Mouse (Mus musculus) right cerebral cortex, postnatal 36 days (tissue): ENCODE data around the gene Pglyrp1.
"Not testable (repeated sequence)": the region's sequence is repeated elsewhere in the genome, so short reads cannot be mapped to it uniquely, and the experiment has no call there.

ENCODE experiments used
- DNase-seq, 2 experiments: peaks; one replicate each; pipeline ENCODE4 v3.0.0; 2022; ENCODE audit warnings: low spot score in 2 of 2, mixed read lengths in 1 of 2

Gene Pglyrp1

DNA sequence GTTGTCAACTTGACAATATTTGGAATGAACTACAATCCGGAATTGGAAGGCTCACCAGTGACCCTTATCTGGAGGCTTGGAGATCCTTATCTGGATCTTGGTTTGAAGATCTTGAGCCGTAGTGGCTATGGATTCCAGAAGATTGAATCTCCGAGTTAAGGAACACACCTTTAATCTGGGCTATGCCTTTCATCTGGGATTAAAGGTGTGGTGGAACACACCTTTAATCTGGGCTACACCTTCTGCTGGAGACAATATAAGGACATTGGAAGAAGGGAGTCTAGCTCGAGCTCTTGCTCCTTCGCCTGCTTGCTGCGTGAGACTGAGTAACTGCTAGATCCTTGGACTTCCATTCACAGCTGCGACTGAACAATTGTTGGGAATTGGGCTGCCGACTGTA, at the start of gene Pglyrp1:
TSS of gene Pglyrp1 (plus strand) at position 301 of the 400 bp plus-strand sequence.
- not testable (repeated sequence) for DNase-seq

DNA sequence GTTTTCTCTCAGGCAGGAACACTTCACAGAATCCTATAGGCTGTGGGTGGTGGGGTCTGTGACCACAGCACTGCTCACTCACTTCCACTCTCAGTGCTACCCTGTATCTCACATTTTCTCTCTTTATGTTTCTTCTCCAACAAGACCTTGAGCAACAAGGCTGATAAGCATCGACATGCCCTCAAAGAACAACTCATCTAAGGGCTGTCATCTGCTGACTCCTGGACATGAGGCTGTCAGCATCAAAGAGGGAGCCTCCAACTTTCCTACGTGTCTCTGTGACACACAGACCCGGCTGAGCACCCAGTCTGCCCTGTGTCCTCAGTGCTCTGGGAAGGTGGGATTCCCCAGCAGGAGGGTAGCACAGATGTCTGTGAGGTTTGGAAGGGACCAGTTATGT, 49.6 kb upstream of the Pglyrp1 start, which contains the start of gene Psg17:
TSS of gene Psg17 (minus strand) at position 101 of the 400 bp plus-strand sequence.
- DNase-seq, result no peak

DNA sequence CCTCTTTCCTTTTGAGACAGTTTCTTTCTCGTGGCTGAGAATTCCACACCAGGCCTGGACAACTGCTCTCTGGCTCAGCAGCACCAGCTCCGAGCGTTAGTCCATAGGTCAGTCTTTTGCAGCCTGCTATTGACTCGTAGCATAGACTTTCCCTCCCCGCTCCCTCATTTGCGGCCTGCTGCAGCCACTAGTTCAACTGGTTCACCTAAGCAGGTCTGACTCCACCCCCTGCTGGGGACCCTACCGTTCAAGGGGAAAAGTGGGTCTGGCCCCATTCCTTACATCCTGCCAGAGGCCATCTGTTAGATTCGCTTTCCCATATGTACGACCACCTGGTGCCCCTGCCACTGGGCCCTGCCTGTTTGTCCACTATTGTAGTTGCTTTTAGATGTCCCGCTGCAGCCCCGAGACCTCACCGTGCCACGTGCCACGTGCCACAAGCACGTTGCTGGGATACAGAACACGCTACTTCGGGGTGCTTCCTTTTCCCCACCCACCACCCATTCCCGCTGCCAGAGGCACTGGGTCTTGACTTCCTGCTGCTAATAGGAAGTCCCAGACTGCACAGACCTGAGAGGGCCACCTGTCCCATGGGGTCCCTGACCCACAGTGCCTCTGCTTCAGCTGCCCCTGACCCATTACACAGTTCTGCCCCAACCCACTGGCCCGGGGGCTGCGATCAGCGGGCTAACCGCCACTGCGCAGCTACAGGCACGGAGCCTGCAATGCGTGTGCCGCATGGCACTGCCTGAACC, 43.2 kb upstream of the Pglyrp1 start:
- no peak for DNase-seq

DNA sequence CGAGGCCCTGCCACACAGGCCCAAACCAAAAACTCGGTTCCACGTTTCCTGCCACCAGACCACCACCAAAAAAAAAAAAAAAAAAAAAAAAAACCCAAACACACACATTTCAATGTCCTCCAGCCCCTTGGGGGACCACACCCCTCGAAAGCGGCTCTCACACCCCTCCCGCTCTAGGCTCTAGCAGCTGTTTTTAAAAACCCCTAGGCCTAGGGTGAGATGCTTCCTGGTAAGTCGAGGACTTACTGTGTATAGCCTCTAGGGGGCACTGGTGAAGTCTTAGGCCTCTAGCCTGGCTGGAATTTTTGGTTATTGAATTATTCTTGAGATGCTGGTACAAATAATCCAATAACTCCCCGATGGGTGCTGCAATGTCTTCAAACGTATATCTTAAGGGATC, 42.5 kb upstream of the Pglyrp1 start:
- DNase-seq, result no peak

DNA sequence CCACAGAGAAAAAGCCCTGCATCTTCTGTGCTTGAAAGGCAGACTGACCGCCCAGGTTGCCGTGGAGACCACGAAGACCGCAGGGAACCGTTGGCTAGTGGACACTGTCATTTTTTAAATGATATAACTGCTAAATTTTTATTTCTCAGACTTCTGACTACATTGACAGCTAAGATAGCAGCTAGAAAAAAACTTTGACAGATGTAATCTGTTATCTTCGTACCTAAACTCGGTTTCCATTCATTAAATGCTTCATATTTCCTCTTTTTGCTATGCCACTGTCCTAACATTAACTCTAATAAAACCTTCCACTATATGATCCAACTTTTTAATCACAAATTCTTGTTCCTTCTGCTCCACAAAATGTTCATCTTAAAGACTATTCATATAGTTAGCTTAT, 41.6 kb upstream of the Pglyrp1 start:
- DNase-seq, result no peak

DNA sequence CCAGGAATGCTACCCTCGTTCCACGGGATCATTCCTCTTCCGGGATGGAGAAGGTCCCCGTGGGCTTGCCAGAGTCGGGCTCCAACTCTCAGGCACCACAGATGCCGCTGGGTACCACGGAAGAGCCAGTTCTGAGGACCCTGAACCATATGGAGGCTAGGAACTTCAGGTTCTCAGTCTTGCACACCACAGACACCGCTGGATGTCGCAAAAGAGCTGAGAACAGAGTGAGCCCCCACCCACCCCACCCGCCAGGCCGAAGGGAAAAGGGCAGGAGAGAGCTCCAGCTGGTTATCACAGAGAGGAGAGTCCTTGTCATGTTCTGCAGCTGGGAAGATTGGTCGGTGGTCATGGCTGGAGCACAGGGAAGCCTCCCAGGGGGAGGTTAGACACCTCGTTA, 38.8 kb upstream of the Pglyrp1 start:
- DNase-seq, result no peak

DNA sequence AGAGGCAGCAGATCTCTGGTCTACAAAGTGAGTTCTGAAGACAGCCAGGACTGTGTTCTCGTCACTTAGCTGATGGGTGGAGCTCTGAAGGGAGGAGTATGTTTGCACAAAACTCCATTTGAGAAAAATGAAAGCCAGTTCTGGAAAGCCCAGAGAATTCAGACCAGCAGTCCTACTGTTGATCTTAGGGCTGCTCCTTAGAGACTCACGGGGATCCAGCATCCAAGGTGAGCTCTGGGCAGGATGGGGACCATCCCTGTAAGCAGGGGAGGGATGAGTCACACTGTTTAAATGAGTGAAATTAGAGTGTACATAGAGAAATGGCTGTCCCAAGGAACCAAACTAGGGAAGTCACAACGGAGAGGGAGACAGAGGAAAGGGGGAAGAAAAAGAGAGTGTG, 31.3 kb upstream of the Pglyrp1 start, which contains the start of gene Mill2:
TSS of gene Mill2 (plus strand) at position 102 of the 400 bp plus-strand sequence.
- no peak for DNase-seq

DNA sequence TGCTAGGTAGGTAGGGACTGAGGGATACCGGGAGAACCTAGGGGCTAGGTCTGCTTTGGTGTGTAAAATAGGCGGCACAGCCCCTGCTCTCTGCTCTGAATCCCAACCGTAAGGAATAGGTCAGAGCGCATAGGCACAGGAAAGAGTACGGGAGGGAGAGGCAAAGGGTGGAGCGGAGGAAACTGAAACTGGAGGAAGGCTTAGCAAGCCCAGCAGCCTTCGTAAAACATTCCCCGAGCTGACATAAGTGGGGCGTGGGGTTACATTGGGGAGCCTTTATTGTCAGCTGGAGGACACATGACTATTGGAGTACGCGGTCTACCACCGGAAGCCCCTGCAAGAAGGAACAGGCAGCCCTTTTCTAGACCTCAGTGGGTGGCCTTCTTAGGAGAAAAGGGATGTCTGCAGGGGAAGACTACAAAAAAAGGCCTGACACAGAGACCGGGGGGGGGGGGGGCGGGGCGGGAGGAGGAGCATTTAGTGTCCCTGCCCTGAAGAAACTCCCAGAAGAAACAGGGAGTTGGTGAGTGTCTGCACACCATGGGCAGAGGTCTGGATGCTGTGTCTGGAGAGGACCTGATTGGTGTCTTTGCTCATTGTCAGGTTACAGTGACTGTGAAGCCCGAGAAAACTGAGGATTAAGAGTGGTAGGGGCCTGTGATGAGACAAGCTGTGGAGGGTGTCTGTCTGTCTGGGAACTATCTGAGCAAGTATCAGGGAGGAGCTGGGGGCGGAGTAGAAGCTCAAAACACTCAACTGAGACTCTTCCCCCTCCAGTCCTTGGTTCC, 30.6 kb upstream of the Pglyrp1 start:
- DNase-seq, result no peak

DNA sequence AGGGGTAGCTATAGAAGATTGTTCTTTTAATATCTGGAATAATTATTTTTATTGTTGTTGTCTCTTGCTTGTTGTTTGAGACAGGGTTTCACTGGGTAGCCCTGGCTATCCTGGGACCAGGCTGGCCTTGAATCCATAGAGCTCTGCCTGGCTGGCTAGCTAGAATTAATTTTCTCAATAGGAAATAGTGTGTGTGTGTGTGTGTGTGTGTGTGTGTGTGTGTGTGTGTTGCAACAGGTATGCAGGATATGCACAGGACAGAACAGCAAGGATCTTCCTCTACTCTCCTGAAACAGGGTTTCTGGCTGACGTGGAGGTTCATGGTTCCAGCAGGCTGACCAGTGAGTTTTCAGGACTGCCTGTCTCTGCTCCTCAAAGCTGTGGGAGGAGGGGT, 30.0 kb upstream of the Pglyrp1 start:
- no peak for DNase-seq

DNA sequence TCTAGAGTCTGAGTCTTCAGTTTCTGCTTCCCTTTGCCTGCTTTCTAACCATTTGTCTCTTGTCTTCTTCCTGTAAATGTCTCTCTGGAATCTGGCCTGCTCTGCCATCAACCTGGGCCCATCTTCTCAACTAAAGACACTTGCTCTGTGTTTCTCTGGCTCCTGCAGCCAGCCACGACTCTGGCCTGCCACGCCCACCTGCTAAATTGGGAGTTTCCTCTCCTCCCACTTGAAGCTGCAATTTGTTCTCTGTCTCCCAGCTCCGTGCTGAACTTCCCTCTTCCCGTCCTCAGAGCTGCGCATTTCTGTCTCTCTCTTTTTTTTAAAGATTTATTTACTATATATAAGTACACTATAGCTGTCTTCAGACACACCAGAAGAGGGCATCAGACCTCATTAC, 26.3 kb upstream of the Pglyrp1 start:
- DNase-seq, result no peak

DNA sequence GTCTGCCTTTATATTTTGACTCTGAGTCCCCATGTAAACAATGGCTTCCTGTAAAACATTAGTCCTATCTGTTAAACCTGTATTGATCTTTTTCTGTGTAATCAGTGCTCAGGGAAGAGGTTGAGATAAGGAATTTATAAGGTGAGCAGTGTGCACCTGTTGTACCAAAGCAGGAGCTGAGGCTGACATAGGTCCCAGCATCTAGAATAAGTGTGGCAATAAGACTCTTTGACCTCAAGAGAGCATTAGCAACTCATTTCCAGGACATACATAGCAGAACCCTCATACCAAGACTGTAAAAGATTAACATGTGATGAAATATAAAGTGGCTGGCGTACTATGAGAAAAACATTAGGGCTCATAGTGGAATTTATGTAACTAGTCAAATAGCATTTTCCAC, 22.7 kb upstream of the Pglyrp1 start:
- DNase-seq, result no peak

DNA sequence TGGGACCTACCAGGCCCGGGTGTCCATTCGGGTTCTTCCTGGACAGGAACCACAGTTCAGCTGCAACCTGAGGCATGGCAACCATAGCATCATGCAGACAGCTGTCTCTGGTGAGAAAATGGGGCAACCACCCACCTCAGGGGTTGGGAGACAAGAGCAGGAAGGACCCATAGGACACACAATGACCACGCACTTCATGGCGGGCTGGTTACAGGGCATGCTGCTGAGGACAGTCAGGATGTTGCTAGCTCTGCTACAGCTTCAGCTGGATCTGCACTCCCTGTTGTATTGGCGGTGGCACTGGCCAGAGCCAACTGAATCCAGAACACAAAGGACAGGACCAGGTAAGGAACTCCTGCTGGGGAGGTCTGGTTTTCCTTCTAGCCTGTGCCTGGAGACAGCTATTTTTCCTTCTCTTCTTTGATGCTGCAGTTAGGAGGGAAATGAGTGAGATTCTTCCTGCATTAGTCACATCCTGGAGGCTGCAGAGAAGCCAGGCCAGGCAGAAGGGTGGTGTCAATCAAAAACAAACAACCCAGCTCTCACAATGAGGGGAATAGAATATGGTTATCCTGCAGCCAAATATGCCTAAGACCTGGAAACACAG, 12.7 kb upstream of the Pglyrp1 start:
- no peak for DNase-seq

DNA sequence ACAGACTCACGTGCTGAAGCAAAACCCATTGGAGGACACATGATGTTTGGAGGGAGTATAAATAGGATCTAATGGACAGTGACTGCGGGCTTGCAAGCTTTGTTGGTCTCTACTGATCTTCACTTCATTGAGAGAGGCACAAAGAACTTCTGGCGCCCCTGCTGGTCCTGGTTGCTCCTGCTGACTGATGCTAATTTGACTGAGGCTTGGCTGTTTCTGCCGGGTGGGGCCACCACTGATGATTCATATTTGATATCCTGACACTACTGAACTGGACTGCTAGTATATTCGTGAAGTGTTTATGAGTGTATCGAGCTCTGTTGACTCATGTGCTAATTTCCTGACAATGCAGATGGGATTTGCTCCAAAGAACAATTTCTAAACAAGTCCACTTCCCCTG, 8.3 kb upstream of the Pglyrp1 start:
- DNase-seq, result no peak

DNA sequence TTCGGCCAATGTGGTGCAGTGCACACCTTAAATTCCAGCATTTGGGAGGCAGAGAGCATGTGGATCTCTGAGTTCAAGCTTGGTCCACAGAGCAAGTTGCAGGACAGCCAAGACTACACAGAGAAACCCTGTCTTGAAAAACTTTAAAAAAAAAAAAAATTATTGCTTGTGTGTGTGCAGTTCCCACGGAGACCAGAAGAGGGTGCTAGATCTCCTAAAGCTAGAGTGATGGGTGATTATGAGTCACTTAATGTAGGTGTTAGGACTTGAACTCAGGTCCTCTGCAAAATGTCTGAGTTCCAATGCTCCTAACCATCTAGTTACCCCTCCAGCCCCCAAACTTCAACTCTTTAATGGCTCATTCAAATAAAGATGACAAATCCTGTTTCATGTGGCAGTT, 2.6 kb upstream of the Pglyrp1 start:
- DNase-seq, result no peak

DNA sequence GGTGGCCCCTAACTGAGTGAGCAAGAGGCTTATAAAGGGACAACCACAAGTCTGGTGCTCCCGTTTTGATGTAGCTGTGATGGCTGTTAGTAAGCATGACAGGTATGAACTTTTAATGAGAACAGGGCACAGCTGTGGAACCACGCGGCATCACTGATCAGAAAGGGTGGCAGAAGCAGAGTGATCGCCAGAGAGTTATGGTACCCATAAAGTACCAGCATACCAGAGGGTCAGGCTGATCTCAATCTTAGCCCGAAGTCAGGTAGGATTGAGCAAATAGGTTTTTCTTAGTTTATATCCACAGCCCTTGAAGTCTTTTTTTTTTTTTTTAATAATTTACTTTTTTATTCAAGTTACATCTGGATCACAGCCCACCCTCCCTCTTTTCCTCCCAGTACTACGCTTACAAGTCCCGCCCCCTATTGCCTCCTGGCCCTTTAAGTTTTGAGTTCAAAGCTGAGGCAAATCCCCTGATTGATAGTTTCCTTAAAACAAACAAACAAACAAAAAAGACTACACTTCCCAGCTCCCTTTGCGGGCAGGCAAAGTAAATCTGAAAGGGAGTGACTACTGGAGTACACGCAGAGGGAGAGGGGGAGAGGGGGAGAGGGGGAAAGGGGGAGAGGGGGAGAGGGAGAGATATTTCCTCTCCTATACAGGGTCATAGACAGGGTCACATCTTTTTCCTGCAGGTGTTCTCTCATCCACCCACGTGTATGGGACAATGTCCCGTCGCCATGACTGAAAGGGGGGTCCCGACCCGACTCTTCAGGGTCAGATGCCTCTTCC, 1.1 kb downstream of the Pglyrp1 start:
- DNase-seq, result no peak

DNA sequence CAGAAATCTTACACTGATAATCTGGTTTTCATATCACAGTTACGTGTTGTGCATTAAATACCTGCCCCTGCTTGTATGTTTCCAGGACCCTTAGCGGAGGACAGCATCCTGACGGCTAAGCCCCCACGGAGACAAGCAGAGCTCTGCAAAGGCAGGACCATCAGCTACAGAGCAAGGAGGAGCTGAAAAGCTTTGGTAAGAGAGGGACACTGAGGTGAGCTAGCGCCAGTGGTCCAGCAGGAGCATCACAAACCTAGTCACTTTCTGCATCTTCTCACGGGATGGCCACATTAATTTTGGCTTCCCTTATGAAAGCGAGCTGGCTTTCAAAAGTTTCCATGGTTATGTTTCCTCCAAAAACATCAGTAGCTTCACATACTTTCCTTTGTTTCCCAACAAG, 1.7 kb downstream of the Pglyrp1 start:
- DNase-seq, result no peak

DNA sequence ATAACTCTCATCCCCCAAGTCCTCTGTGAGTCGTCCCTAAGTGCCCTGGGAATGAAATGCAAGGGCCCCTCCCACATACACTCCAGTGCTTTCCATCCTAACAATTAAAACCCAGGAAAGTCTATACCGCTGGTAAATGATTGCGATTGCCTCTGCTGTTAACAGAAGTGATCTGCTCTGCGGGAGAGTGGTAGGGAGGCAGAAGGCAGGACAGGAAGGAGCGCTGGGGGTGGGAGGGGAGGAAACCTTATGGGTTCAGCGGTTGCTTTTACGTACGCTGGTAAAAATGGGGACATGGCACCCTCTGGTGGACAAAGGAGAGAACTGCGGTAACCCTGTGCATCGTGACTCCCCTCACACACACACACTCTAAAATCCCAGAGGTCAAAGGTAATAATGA, 2.1 kb downstream of the Pglyrp1 start:
- peak in 1 of 2 experiments; percentile 44 for DNase-seq

DNA sequence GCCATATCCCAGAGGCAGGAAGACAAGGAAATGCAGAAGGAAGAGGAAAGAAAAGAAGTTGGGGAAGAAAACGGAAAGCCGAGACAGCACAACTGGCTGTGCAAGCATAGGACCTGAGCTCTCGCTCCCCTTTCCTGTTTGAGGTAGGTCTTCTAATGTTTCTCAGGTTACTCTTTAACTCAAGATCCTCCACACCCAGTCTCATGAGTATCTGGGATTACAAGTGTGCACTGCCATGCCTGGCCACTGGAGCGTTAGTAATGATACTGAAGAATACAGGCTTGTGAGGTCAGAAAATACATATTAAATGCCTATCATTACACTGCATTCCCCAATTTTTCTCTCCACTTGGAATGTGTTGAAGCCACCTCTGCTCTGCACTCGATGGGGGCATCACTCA, 4.2 kb downstream of the Pglyrp1 start:
- DNase-seq, result no peak

DNA sequence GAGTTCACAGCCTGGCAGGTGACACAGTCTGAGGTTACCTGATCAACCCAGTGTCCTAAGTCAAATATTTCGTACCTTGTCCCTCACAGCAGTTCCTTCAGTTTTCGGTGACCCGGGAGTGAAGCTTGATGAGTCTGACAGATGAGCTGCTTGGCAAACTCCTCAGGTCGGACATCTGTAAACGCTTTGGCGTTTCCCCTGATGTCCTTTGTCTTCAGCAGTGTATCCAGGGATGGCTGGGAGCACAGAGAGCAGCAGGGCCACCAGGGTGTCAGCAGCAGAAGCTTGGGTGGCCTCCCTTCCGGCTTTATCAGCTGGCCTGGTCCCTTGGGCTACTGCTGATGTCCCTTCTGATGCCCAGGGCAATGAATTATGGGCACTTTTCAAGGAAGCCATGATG, 7.6 kb downstream of the Pglyrp1 start:
- no peak for DNase-seq

DNA sequence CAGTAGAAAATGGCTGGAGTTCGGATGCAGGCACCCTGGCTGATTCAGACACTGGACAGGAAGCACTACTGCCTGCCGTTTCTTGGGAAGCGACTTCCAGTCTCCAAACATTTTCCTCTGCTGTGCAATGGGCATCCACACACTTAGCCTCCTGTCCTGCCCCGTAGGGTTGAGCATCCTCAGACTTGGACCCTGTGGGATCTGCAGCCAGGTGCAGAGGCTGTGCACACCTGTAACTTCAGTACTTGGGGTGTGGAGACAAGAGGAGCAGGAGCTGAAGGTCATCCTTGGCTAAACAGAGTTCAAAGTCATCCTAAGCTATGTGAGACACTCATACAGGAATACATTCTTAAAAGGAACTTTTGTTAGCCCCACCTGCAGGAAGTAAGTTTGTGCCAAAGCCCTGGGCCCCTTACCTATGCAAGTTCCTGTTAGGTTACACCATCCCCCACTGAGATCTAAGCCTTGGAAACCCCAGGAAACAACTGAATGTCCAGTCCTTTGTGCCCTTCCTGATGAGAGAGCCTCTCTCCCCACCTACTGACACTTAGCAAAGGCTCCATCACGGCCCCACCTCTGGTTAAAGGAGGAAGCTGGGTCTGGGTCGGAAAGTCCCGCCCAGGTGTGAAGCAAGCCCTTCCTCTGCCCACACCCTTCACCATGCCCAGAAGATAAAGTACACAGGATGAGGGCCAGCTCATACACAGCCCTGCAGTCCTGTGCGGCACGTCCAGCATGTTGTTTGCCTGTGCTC, 13.0 kb downstream of the Pglyrp1 start:
- DNase-seq, result no peak

DNA sequence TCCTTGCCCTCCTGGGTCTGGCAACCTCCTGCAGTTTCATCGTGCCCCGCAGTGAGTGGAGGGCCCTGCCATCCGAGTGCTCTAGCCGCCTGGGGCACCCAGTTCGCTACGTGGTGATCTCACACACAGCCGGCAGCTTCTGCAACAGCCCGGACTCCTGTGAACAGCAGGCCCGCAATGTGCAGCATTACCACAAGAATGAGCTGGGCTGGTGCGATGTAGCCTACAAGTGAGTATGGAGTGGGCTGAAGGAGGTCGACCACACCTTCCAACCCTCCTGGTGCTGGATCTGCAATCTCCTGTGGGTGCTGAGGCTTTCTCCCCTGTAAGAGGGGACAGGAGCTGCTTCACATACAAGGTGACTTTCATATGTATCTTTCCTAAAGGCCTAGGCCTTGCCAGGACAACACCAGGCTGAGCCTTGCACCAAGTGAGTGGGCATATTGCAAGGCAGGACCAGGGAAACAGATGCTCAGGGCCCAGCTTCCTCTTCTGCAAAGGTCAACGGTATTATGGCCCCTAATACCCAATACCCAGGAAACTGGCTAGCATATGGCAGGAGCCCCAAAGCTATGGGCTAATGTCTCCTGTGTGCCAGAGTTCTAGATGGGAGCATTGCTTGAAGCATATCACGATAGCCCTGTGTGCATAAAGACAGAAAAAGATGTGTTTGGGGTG, 13.8 kb downstream of the Pglyrp1 start:
- no peak for DNase-seq
